Mouse (Mus musculus) layer of hippocampus, adult 9-10 months (tissue): ENCODE results near the gene March11.

Experiments used
- DNase-seq: peaks from one replicate; pipeline ENCODE4 v3.0.0; 2022; ENCODE audit warnings: low spot score

The March11 gene

GRCm38 (mm10) chr15:26308629-26309230 lies at the start of gene March11:
Gene March11, plus strand, starts transcription at chr15:26309048.
- DNase-seq: peak; percentile 33

GRCm38 (mm10) chr15:26262336-26262735 lies 46.5 kb upstream of the March11 start:
- DNase-seq: no peak

GRCm38 (mm10) chr15:26269596-26269995 lies 39.3 kb upstream of the March11 start:
- DNase-seq: no peak

GRCm38 (mm10) chr15:26276035-26276511 lies 32.8 kb upstream of the March11 start:
- no peak for DNase-seq

- no peak for DNase-seq
These were observed 32.2 kb upstream of the March11 start for GRCm38 (mm10) chr15:26276608-26277007.

- no peak for DNase-seq
These were observed 17.0 kb upstream of the March11 start for GRCm38 (mm10) chr15:26291871-26292270.

- no peak for DNase-seq
These were observed 16.0 kb upstream of the March11 start for GRCm38 (mm10) chr15:26292811-26293210.

GRCm38 (mm10) chr15:26293215-26293614 lies 15.6 kb upstream of the March11 start:
- no peak for DNase-seq

- DNase-seq: no peak
These were observed 10.2 kb upstream of the March11 start for GRCm38 (mm10) chr15:26298668-26299067.

- DNase-seq: no peak
These were observed 563 bp downstream of the March11 start for GRCm38 (mm10) chr15:26309291-26309931.

GRCm38 (mm10) chr15:26319866-26320265 lies 11.0 kb downstream of the March11 start:
- DNase-seq: no peak

GRCm38 (mm10) chr15:26320402-26320801 lies 11.6 kb downstream of the March11 start:
- DNase-seq: no peak

- DNase-seq: no peak
These were observed 14.0 kb downstream of the March11 start for GRCm38 (mm10) chr15:26322804-26323203.

- DNase-seq: no peak
These were observed 18.3 kb downstream of the March11 start for GRCm38 (mm10) chr15:26327157-26327556.

- DNase-seq: no peak
These were observed 26.9 kb downstream of the March11 start for GRCm38 (mm10) chr15:26335791-26336190.

GRCm38 (mm10) chr15:26337775-26338174 lies 28.9 kb downstream of the March11 start:
- DNase-seq: no peak

- peak; percentile 11 for DNase-seq
These were observed 29.5 kb downstream of the March11 start for GRCm38 (mm10) chr15:26338343-26338742.

- DNase-seq: no peak
These were observed 31.6 kb downstream of the March11 start for GRCm38 (mm10) chr15:26340490-26340889.

GRCm38 (mm10) chr15:26340966-26341365 lies 32.1 kb downstream of the March11 start:
- no peak for DNase-seq

- DNase-seq: no peak
These were observed 35.5 kb downstream of the March11 start for GRCm38 (mm10) chr15:26344329-26344728.

GRCm38 (mm10) chr15:26353656-26354055 lies 44.8 kb downstream of the March11 start:
- DNase-seq: no peak

GRCm38 (mm10) chr15:26365344-26365743 lies 56.5 kb downstream of the March11 start:
- no peak for DNase-seq

GRCm38 (mm10) chr15:26366511-26366910 lies 57.7 kb downstream of the March11 start:
- DNase-seq: no peak

- DNase-seq: no peak
These were observed 64.9 kb downstream of the March11 start for GRCm38 (mm10) chr15:26373759-26374158.
